Mouse (Mus musculus) erythroblast, embryonic 14.5 days (primary cell): ENCODE results near the gene Sema5b. TPM values are rescaled to one million over a fixed set of nuclear protein-coding genes. Genes with fewer than 3 reads are reported as not detected.

ENCODE experiments used
- H3K27me3 ChIP-seq: 2 replicates; pipeline ENCODE4 v1.6.1; 2012; ENCODE audit warnings: inconsistent platforms; ENCODE audit not compliant: control insufficient read depth
- H3K36me3 ChIP-seq: 2 replicates; pipeline ENCODE4 v1.6.1; 2012; ENCODE audit warnings: mild to moderate bottlenecking, inconsistent platforms; ENCODE audit not compliant: control insufficient read depth
- H3K4me1 ChIP-seq: 2 replicates; pipeline ENCODE4 v1.6.1; 2012; ENCODE audit warnings: inconsistent platforms; ENCODE audit not compliant: control insufficient read depth
- H3K4me3 ChIP-seq: replicated peaks from 2 replicates; pipeline ENCODE3; 2012; ENCODE audit warnings: moderate library complexity, mild to moderate bottlenecking, inconsistent platforms
- H3K9me3 ChIP-seq: 2 replicates; pipeline ENCODE4 v1.6.1; 2012; ENCODE audit warnings: low read length, inconsistent platforms, mixed read lengths; ENCODE audit not compliant: control insufficient read depth
- GATA1 ChIP-seq: IDR thresholded peaks from 2 replicates; pipeline ENCODE4 v1.6.1; 2012; ENCODE audit warnings: low read length, inconsistent platforms, mixed read lengths
- TAL1 ChIP-seq: IDR thresholded peaks from 3 replicates; pipeline ENCODE4 v1.6.1; 2012; ENCODE audit warnings: low read length, inconsistent platforms, mixed read lengths
- polyA plus RNA-seq: library from polyadenylated mRNA; stranded (reverse); fragments of >175 nt; gene quantifications from 2 replicates; pipeline ENCODE4 v1.2.3, GENCODE M21; 2012

The Sema5b gene
- polyA plus RNA-seq, 1 experiment, result 0.02 TPM

GRCm38 (mm10) chr16:35634971-35635370, 94.0 kb downstream of the Sema5b start:
- Histone ChIP-seq H3K9me3 (no peaks in the 10 kb centered on the region), H3K4me3 (no peak overlapping the region), H3K4me1 (no peaks in the 10 kb centered on the region), H3K27me3 (no peaks in the 10 kb centered on the region), H3K36me3 (no peaks in the 10 kb centered on the region)
- TF ChIP-seq TAL1 (no peak), GATA1 (no peak)

GRCm38 (mm10) chr16:35639505-35639904, 98.6 kb downstream of the Sema5b start:
- no peaks in the 10 kb centered on the region for H3K9me3 ChIP-seq
- no peaks in the 10 kb centered on the region for H3K27me3 ChIP-seq
- H3K4me1 ChIP-seq, result no peaks in the 10 kb centered on the region
- no peak overlapping the region for H3K4me3 ChIP-seq
- TF ChIP-seq TAL1, result no peak
- no peak for TF ChIP-seq GATA1
- no peaks in the 10 kb centered on the region for H3K36me3 ChIP-seq

GRCm38 (mm10) chr16:35648862-35649261, 107.9 kb downstream of the Sema5b start:
- H3K9me3 ChIP-seq, result no peaks in the 10 kb centered on the region
- H3K4me1 ChIP-seq, result no peaks in the 10 kb centered on the region
- TF ChIP-seq TAL1, result no peak
- no peak for TF ChIP-seq GATA1
- H3K27me3 ChIP-seq, result no peaks in the 10 kb centered on the region
- H3K4me3 ChIP-seq, result no peak overlapping the region
- no peaks in the 10 kb centered on the region for H3K36me3 ChIP-seq

DNA sequence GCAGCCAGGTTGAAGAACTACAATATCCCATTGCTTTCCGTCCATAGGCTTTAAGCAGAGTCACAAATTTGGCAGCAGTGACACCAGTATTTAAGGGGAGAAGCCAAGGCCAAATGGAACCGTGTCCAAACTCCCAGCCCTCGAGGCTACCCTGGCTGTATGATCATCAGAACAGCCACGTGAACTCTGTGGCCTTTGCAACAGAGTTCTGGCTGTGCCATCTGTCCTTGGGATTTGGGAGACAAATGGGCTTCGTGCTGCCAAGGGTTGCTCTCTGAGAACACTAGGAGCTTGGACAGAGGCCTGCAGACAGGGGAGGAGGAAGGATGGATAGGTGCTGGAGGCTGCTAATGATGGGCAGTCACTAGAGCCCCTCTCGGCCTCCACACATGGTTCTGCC, 111.3 kb downstream of the Sema5b start:
- no peaks in the 10 kb centered on the region; the same call in 1 of the 2 replicates for H3K27me3 ChIP-seq
- TF ChIP-seq TAL1, result no peak
- no peak for TF ChIP-seq GATA1
- no peaks in the 10 kb centered on the region for H3K36me3 ChIP-seq

DNA sequence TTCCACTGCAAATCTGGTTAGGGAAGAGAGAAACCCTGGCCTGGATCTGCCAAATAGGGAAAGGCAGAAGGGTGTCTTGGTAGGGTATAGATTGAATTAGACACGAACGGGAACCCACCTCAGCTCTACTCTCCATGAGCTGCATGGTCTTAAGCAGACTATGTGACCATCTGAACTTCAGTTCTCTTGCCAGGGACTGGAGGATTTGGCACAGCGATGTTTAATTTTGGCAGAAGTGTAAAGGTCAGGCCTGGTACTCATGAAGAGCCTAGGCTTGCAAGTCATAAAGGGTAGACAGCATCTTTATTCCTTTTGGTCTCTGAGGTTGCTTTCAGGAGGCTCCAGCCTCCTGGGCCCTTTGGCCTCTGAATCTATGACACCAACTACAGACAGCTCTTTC, 111.8 kb downstream of the Sema5b start:
- no peaks in the 10 kb centered on the region for H3K4me1 ChIP-seq
- H3K4me3 ChIP-seq, result no peak overlapping the region
- H3K36me3 ChIP-seq, result no peaks in the 10 kb centered on the region
- peaks cover 2% of the 10 kb centered on the region for H3K27me3 ChIP-seq
- TF ChIP-seq TAL1 (no peak), GATA1 (no peak)
- H3K9me3 ChIP-seq, result no peaks in the 10 kb centered on the region

More for the DNA sequence above, 111.3 kb downstream of the Sema5b start:
- Histone ChIP-seq H3K4me3 (no peak overlapping the region), H3K9me3 (no peaks in the 10 kb centered on the region), H3K4me1 (no peaks in the 10 kb centered on the region)

GRCm38 (mm10) chr16:35653951-35654350, 113.0 kb downstream of the Sema5b start:
- H3K27me3 ChIP-seq, result peaks cover 13% of the 10 kb centered on the region

GRCm38 (mm10) chr16:35660222-35660621, 119.3 kb downstream of the Sema5b start:
- H3K4me3 ChIP-seq, result no peak overlapping the region
- no peaks in the 10 kb centered on the region for H3K4me1 ChIP-seq
- H3K9me3 ChIP-seq, result no peaks in the 10 kb centered on the region
- H3K36me3 ChIP-seq, result no peaks in the 10 kb centered on the region
- H3K27me3 ChIP-seq, result peaks cover 40% of the 10 kb centered on the region
- no peak for TF ChIP-seq GATA1
- no peak for TF ChIP-seq TAL1

More at GRCm38 (mm10) chr16:35653951-35654350, 113.0 kb downstream of the Sema5b start:
- TF ChIP-seq GATA1 (no peak), TAL1 (no peak)
- Histone ChIP-seq H3K4me3 (no peak overlapping the region), H3K9me3 (no peaks in the 10 kb centered on the region), H3K4me1 (no peaks in the 10 kb centered on the region), H3K36me3 (no peaks in the 10 kb centered on the region)

- Histone ChIP-seq H3K4me3 (no peak overlapping the region), H3K36me3 (no peaks in the 10 kb centered on the region), H3K4me1 (no peaks in the 10 kb centered on the region), H3K9me3 (no peaks in the 10 kb centered on the region), H3K27me3 (peaks cover 27% of the 10 kb centered on the region)
- TF ChIP-seq GATA1, result no peak
- no peak for TF ChIP-seq TAL1
Observed at GRCm38 (mm10) chr16:35663831-35664414, 123.0 kb downstream of the Sema5b start.

DNA sequence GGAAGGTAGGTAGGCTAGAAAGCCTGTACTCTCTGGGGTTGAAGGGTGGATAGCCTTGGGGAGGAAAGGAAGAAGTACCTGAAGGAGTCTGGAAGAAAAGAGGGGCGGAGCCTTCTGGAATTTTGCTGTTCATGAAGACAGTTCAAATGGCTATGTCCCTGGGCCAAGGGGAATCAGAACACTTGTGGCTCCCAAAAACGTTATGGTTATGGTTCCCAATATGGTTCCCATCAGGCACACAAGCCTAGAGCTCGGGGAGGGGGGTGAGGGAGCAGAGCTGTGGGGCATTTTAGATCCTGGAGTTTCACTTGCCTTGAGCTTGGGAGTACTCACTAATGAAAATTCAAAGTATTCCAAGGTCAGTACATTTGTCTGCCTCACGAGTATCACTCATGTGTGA, 123.9 kb downstream of the Sema5b start:
- Histone ChIP-seq H3K27me3 (peaks cover 18% of the 10 kb centered on the region), H3K4me1 (no peaks in the 10 kb centered on the region), H3K36me3 (no peaks in the 10 kb centered on the region), H3K4me3 (no peak overlapping the region), H3K9me3 (no peaks in the 10 kb centered on the region)
- TF ChIP-seq TAL1 (no peak), GATA1 (no peak)

DNA sequence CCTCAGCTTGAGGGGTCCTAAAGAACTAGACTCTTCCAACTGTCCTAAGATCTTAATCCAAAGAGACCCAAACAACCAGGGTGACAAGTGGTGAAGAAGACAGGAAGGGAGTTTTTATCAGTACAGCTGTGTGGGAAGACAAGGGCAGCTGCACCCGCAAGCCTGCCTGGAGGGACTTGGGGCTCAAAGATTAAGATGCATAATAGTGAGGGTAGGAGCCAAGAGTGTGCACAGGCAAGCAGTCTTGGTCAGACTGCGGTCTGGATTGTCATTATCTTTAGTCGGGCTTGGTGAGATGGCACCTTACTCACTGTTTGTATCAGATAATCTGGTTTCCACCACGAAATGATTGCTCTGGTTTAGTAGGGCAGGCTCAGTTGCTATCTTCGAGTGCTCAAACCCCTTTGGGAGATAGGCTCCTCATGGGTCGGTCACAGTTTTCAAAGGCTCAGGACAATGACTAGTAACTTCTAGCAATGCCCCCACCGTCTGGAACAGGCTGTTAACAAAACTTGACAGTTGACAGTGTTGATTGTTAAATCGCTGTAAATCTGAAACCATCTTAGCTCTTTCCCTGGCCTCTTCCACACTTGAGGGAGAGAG, 136.7 kb downstream of the Sema5b start:
- H3K27me3 ChIP-seq, result peaks cover 2% of the 10 kb centered on the region

More for the DNA sequence above, 136.7 kb downstream of the Sema5b start:
- H3K9me3 ChIP-seq, result no peaks in the 10 kb centered on the region
- H3K36me3 ChIP-seq, result no peaks in the 10 kb centered on the region
- H3K4me1 ChIP-seq, result peaks cover 13% of the 10 kb centered on the region
- no peak for TF ChIP-seq GATA1
- TF ChIP-seq TAL1, result no peak
- H3K4me3 ChIP-seq, result no peak overlapping the region
